Mouse (Mus musculus): ENCODE data around the gene Hnrnpab. TPM values are rescaled to one million over a fixed set of nuclear protein-coding genes. Genes with fewer than 3 reads are reported as not detected.
"Not testable (repeated sequence)": the region's sequence is repeated elsewhere in the genome, so short reads cannot be mapped to it uniquely, and the experiment has no call there.

Gene Hnrnpab
- polyA plus RNA-seq, 1 experiment from 2014 or later, result 542 TPM

GRCm38 (mm10) chr11:51635525-51636322, 29.1 kb upstream of the Hnrnpab start, which contains the start of gene Rmnd5b:
Gene Rmnd5b (minus strand): TSS chr11:51635896.
- DNase-seq (ENCODE audit: low spot score), result peak; percentile 86

- no peak for DNase-seq (ENCODE audit: low spot score)
These were observed 28.5 kb upstream of the Hnrnpab start for GRCm38 (mm10) chr11:51635127-51635524.

GRCm38 (mm10) chr11:51633721-51634120, 27.1 kb upstream of the Hnrnpab start:
- no peak for DNase-seq (ENCODE audit: low spot score)

GRCm38 (mm10) chr11:51633200-51633599, 26.6 kb upstream of the Hnrnpab start:
- DNase-seq (ENCODE audit: low spot score), result not testable (repeated sequence)

- no peak for DNase-seq (ENCODE audit: low spot score)
These were observed 25.6 kb upstream of the Hnrnpab start for GRCm38 (mm10) chr11:51632130-51632753.

- no peak for DNase-seq (ENCODE audit: low spot score)
These were observed 23.1 kb upstream of the Hnrnpab start for GRCm38 (mm10) chr11:51629651-51630314.

- no peak for DNase-seq (ENCODE audit: low spot score)
These were observed 21.3 kb upstream of the Hnrnpab start for GRCm38 (mm10) chr11:51627907-51628306.

GRCm38 (mm10) chr11:51627425-51627824, 20.8 kb upstream of the Hnrnpab start:
- DNase-seq (ENCODE audit: low spot score), result no peak

GRCm38 (mm10) chr11:51625187-51625820, 18.7 kb upstream of the Hnrnpab start:
- no peak for DNase-seq (ENCODE audit: low spot score)

GRCm38 (mm10) chr11:51622971-51623491, 16.4 kb upstream of the Hnrnpab start:
- DNase-seq (ENCODE audit: low spot score), result no peak

GRCm38 (mm10) chr11:51621776-51622175, 15.1 kb upstream of the Hnrnpab start:
- DNase-seq (ENCODE audit: low spot score), result no peak

- no peak for DNase-seq (ENCODE audit: low spot score)
These were observed 13.4 kb upstream of the Hnrnpab start for GRCm38 (mm10) chr11:51620084-51620483.

- peak; percentile 92 for DNase-seq (ENCODE audit: low spot score)
These were observed 12.9 kb upstream of the Hnrnpab start, which contains the start of gene Nhp2 for GRCm38 (mm10) chr11:51619409-51620060. Gene Nhp2 (plus strand): TSS chr11:51619735.

- DNase-seq (ENCODE audit: low spot score), result no peak
These were observed 12.3 kb upstream of the Hnrnpab start for GRCm38 (mm10) chr11:51618894-51619408.

- DNase-seq (ENCODE audit: low spot score), result peak; percentile 82
These were observed 11.0 kb upstream of the Hnrnpab start for GRCm38 (mm10) chr11:51617693-51618092.

- not testable (repeated sequence) for DNase-seq (ENCODE audit: low spot score)
These were observed 9.5 kb upstream of the Hnrnpab start for GRCm38 (mm10) chr11:51616113-51616512.

GRCm38 (mm10) chr11:51615601-51616000, 9.0 kb upstream of the Hnrnpab start:
- DNase-seq (ENCODE audit: low spot score), result peak; percentile 79

- no peak for DNase-seq (ENCODE audit: low spot score)
These were observed 8.5 kb upstream of the Hnrnpab start for GRCm38 (mm10) chr11:51615129-51615528.

GRCm38 (mm10) chr11:51614256-51614655, 7.6 kb upstream of the Hnrnpab start:
- no peak for DNase-seq (ENCODE audit: low spot score)

GRCm38 (mm10) chr11:51609940-51610339, 3.3 kb upstream of the Hnrnpab start:
- not testable (repeated sequence) for DNase-seq (ENCODE audit: low spot score)
